Mouse (Mus musculus) embryonic facial prominence, embryonic 11.5 days (tissue): Measurements from ENCODE around the gene Cep128. TPM values are rescaled to one million over a fixed set of nuclear protein-coding genes. Genes with fewer than 3 reads are reported as not detected.
A peak's percentile ranks its signal among the peaks of the same experiment; 100 is the strongest.

Experiments used
- ATAC-seq: fragments of 200-750 bp; cut with Nextera tagmentation; replicated peaks from 2 replicates; pipeline ENCODE4 v1.8.0; 2017; ENCODE audit warnings: low read depth; ENCODE audit not compliant: insufficient number of reproducible peaks, low FRiP score, low TSS enrichment
- DNase-seq: peaks from one replicate; pipeline ENCODE4 v3.0.0-alpha.2; 2015; ENCODE audit warnings: low spot score
- H3K27ac ChIP-seq: fragments of 300-500 bp; sonication (generic); replicated peaks from 2 replicates; pipeline ENCODE4 v1.5.1; 2014; ENCODE audit warnings: mild to moderate bottlenecking, low read depth, low read length, control low read depth
- H3K27me3 ChIP-seq: fragments of 300-500 bp; sonication (generic); 2 replicates; pipeline ENCODE4 v1.6.1; 2014; ENCODE audit warnings: mild to moderate bottlenecking, low read length, moderate library complexity, mixed read lengths; ENCODE audit not compliant: control insufficient read depth, insufficient read depth
- H3K36me3 ChIP-seq: fragments of 300-500 bp; sonication (generic); replicated peaks from 2 replicates; pipeline ENCODE4 v1.6.1; 2014; ENCODE audit warnings: low read depth, mild to moderate bottlenecking, low read length, moderate library complexity, mixed read lengths; ENCODE audit not compliant: control insufficient read depth, insufficient read depth
- H3K4me1 ChIP-seq: fragments of 300-500 bp; sonication (generic); 2 replicates; pipeline ENCODE4 v1.6.1; 2014; ENCODE audit warnings: low read length, mixed read lengths; ENCODE audit not compliant: control insufficient read depth, insufficient read depth
- H3K4me2 ChIP-seq: fragments of 300-500 bp; sonication (generic); 2 replicates; pipeline ENCODE4 v1.6.1; 2014; ENCODE audit warnings: low read depth, mild to moderate bottlenecking, control low read depth, low read length, moderate library complexity
- H3K4me3 ChIP-seq: fragments of 300-500 bp; sonication (generic); 2 replicates; pipeline ENCODE4 v1.5.1; 2014; ENCODE audit warnings: low read depth, low read length, control low read depth
- H3K9ac ChIP-seq: fragments of 300-500 bp; sonication (generic); replicated peaks from 2 replicates; pipeline ENCODE4 v1.6.1; 2014; ENCODE audit warnings: mild to moderate bottlenecking, control low read depth, low read length
- H3K9me3 ChIP-seq: fragments of 300-500 bp; sonication (generic); replicated peaks from 2 replicates; pipeline ENCODE4 v1.6.1; 2016; ENCODE audit warnings: mild to moderate bottlenecking, low read length, inconsistent platforms, mixed read lengths; ENCODE audit not compliant: control insufficient read depth
- WGBS: fragments of 180-500 bp; shearing (Covaris S2); extraction: QIAGEN DNeasy Blood & Tissue Kit; methylation state at CpG from one replicate; pipeline ENCODE4 v1.1.7; 2014; 5-methylcytosine and 5-hydroxymethylcytosine counted together
- polyA plus RNA-seq: library from polyadenylated mRNA; unstranded; fragments of >200 nt; fragmentation: Nextera tagmentation; extraction: Ambion mirVana; gene quantifications from 2 replicates; pipeline ENCODE4 v1.2.1, GENCODE M21; 2014

Cep128 gene
- polyA plus RNA-seq, 1 experiment from 2014 or later, result 10.8 TPM

- no peaks in the 10 kb centered on the region for H3K4me1 ChIP-seq
- H3K36me3 ChIP-seq, result no peaks in the 10 kb centered on the region
- no peaks in the 10 kb centered on the region for H3K27me3 ChIP-seq
- ATAC-seq, result no peak
- 85% methylated on average over 4 of the region's 4 CpGs for WGBS
- no peak overlapping the region for H3K4me2 ChIP-seq
- H3K9me3 ChIP-seq, result no peaks in the 10 kb centered on the region
- no peak overlapping the region for H3K27ac ChIP-seq
- no peak overlapping the region for H3K9ac ChIP-seq
- H3K4me3 ChIP-seq, result no peak overlapping the region
- no peak for DNase-seq
Observed at GRCm38 (mm10) chr12:91041363-91041762, 342.8 kb downstream of the Cep128 start.

GRCm38 (mm10) chr12:91040267-91040905 lies 343.8 kb downstream of the Cep128 start:
- Histone ChIP-seq H3K9me3 (no peaks in the 10 kb centered on the region), H3K27me3 (no peaks in the 10 kb centered on the region), H3K27ac (no peak overlapping the region), H3K4me3 (no peak overlapping the region), H3K9ac (no peak overlapping the region), H3K4me1 (no peaks in the 10 kb centered on the region), H3K4me2 (no peak overlapping the region), H3K36me3 (no peaks in the 10 kb centered on the region)
- DNase-seq (no peak), ATAC-seq (no peak)
- WGBS, result 73% methylated on average over 7 of the region's 7 CpGs

GRCm38 (mm10) chr12:91029116-91029515 lies 355.1 kb downstream of the Cep128 start:
- WGBS, result 80% methylated on average over 5 of the region's 5 CpGs
- H3K4me3 ChIP-seq, result no peak overlapping the region
- no peaks in the 10 kb centered on the region for H3K27me3 ChIP-seq
- ATAC-seq (no peak), DNase-seq (no peak)
- no peak overlapping the region for H3K9ac ChIP-seq
- no peaks in the 10 kb centered on the region for H3K9me3 ChIP-seq
- no peaks in the 10 kb centered on the region for H3K4me1 ChIP-seq
- no peak overlapping the region for H3K27ac ChIP-seq
- no peak overlapping the region for H3K4me2 ChIP-seq
- no peaks in the 10 kb centered on the region for H3K36me3 ChIP-seq

GRCm38 (mm10) chr12:91027681-91028080 lies 356.5 kb downstream of the Cep128 start:
- H3K9ac ChIP-seq, result no peak overlapping the region
- H3K27me3 ChIP-seq, result no peaks in the 10 kb centered on the region
- H3K4me1 ChIP-seq, result no peaks in the 10 kb centered on the region
- DNase-seq, result no peak
- no peak overlapping the region for H3K4me2 ChIP-seq
- H3K9me3 ChIP-seq, result no peaks in the 10 kb centered on the region
- H3K4me3 ChIP-seq, result no peak overlapping the region
- WGBS, result 81% methylated on average over 9 of the region's 9 CpGs
- no peaks in the 10 kb centered on the region for H3K36me3 ChIP-seq
- no peak overlapping the region for H3K27ac ChIP-seq
- no peak for ATAC-seq

GRCm38 (mm10) chr12:91027100-91027499 lies 357.1 kb downstream of the Cep128 start:
- Histone ChIP-seq H3K9me3 (no peaks in the 10 kb centered on the region), H3K36me3 (no peaks in the 10 kb centered on the region), H3K4me2 (no peak overlapping the region), H3K9ac (no peak overlapping the region), H3K27ac (no peak overlapping the region), H3K4me3 (no peak overlapping the region), H3K4me1 (no peaks in the 10 kb centered on the region), H3K27me3 (no peaks in the 10 kb centered on the region)
- no peak for ATAC-seq
- no peak for DNase-seq
- 77% methylated on average over 4 of the region's 4 CpGs for WGBS

GRCm38 (mm10) chr12:91015075-91015474 lies 369.1 kb downstream of the Cep128 start:
- WGBS, result 57% methylated on average over 6 of the region's 6 CpGs

GRCm38 (mm10) chr12:91013043-91013442 lies 371.2 kb downstream of the Cep128 start:
- 88% methylated on average over 6 of the region's 6 CpGs for WGBS

More at GRCm38 (mm10) chr12:91015075-91015474, 369.1 kb downstream of the Cep128 start:
- no peaks in the 10 kb centered on the region for H3K27me3 ChIP-seq
- no peak overlapping the region for H3K4me2 ChIP-seq
- H3K4me3 ChIP-seq, result no peak overlapping the region
- no peak for ATAC-seq
- H3K27ac ChIP-seq, result no peak overlapping the region
- no peaks in the 10 kb centered on the region for H3K4me1 ChIP-seq
- H3K36me3 ChIP-seq, result no peaks in the 10 kb centered on the region
- no peaks in the 10 kb centered on the region for H3K9me3 ChIP-seq
- no peak overlapping the region for H3K9ac ChIP-seq
- peak; percentile 42 for DNase-seq

GRCm38 (mm10) chr12:91012184-91012583 lies 372.0 kb downstream of the Cep128 start:
- no peaks in the 10 kb centered on the region for H3K4me1 ChIP-seq
- no peaks in the 10 kb centered on the region for H3K27me3 ChIP-seq
- H3K36me3 ChIP-seq, result no peaks in the 10 kb centered on the region
- ATAC-seq (no peak), DNase-seq (no peak)
- no peak overlapping the region for H3K27ac ChIP-seq
- H3K4me2 ChIP-seq, result no peak overlapping the region
- H3K9me3 ChIP-seq, result no peaks in the 10 kb centered on the region
- WGBS, result 74% methylated on average over 4 of the region's 4 CpGs
- no peak overlapping the region for H3K4me3 ChIP-seq
- no peak overlapping the region for H3K9ac ChIP-seq

More at GRCm38 (mm10) chr12:91013043-91013442, 371.2 kb downstream of the Cep128 start:
- no peak for DNase-seq
- Histone ChIP-seq H3K4me2 (no peak overlapping the region), H3K36me3 (no peaks in the 10 kb centered on the region), H3K9me3 (no peaks in the 10 kb centered on the region), H3K4me3 (no peak overlapping the region), H3K4me1 (no peaks in the 10 kb centered on the region), H3K27me3 (no peaks in the 10 kb centered on the region), H3K27ac (no peak overlapping the region), H3K9ac (no peak overlapping the region)
- ATAC-seq, result no peak
